Mouse (Mus musculus): ENCODE measurements at regions not wholly inside any gene's neighbourhood (a gene's known extent, or its start where the extent isn't known, plus 50 kb on each side); places are given as distances from the start of the nearest gene placed in this dataset.

DNA sequence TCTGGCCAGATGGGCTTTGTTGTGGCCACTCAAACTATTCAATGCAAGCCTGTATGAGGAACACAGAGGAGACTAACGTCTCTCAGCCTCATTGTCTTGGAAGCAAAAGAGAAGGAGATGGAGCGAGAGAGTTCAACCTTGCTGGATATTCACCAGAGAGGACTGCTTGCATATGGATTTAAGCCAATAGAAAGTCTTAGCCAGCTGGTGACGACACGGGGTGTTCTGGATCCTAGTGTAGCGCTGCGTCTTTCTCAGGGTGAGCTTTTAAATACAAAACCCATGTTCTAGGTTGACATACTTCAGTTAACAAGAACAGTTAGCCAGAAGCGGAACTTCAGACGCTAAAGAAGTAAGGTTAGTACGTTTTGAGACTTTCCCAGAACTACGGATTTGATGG, 174.9 kb downstream of the Plpp3 start:
- TF ChIP-seq POLR2A (IDR thresholded peaks at IDR 0.05; ENCODE audit: insufficient read depth, low read depth, low read length) (no peak), CTCF (IDR thresholded peaks at IDR 0.05; ENCODE audit: insufficient read depth, low read depth, low read length) (no peak)

Data from olfactory bulb, adult 2 months (tissue).